8 mouse cellular contexts compared by ENCODE assay signal in the genomic region with DNA sequence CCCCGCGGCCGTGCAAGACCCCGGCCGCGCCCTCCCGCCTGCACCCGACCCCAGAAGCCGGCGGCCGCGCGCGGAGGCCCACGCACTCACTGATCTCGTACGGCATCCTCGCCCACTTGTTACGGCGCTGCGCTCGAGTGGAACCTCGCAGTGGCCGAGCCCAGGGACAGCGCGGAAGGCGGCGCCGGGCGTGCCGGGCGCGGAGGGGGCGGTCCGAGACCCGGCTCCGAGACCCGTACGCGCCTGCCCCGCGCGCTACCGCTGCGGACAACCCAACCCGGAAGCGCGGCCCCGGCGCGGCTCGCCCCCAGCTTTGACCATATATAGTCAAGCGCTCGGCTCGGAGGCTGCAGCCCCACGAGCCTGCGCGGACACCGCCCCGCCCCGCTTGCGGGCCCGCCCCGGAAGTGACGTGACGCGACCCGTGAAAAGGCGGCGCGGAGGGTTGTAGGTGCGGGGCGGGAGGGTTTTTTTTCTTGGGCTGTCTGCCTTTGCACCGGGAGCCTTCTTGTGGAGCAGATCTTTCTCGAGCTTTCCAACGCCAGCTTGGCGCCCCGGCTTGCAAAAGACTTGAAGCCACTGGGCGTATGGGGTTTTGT. TPM values are rescaled to one million over a fixed set of nuclear protein-coding genes. Genes with fewer than 3 reads are reported as not detected.
A peak's percentile ranks its signal among the peaks of the same experiment; 100 is the strongest.
DNase-seq lines count a peak whose midpoint lies in the region; ATAC-seq lines count a peak whose summit lies in the region.

No protein-coding gene starts in this region.

- H3K9me3 ChIP-seq in hindbrain, embryonic 15.5 days, result no peaks in the 10 kb centered on the region

- H3K4me3 ChIP-seq in hindbrain, embryonic 15.5 days, result peak overlapping the region; percentile 74

- peaks cover 13% of the 10 kb centered on the region; the same call in 1 of the 2 replicates for H3K36me3 ChIP-seq in hindbrain, embryonic 15.5 days

- H3K9ac ChIP-seq in hindbrain, embryonic 15.5 days, result peak overlapping the region; percentile 75

- H3K4me1 ChIP-seq in hindbrain, embryonic 15.5 days (replicated peaks), result peaks cover 37% of the 10 kb centered on the region

- H3K4me2 ChIP-seq in hindbrain, embryonic 15.5 days, result peak overlapping the region; percentile 89

- H3K27me3 ChIP-seq in hindbrain, embryonic 15.5 days, result no peaks in the 10 kb centered on the region

- peak; percentile 98 for ATAC-seq in hindbrain, embryonic 15.5 days (ENCODE audit: low FRiP score, low read depth)

- under 1% methylated on average over 78 of the region's 79 CpGs for WGBS in hindbrain, embryonic 15.5 days

- peak; percentile 96 for DNase-seq in R1 (ENCODE audit: low read depth, low spot score)
- DNase-seq in cerebellum, postnatal 25 days, result peak; percentile 99
- peak; percentile 95 to 97 for DNase-seq in frontal cortex, postnatal 36 days (ENCODE audit: low spot score in 2 of 2)
- peak; percentile 94 for DNase-seq in left cerebral cortex, adult 11 months (ENCODE audit: low spot score)
- DNase-seq in lung, postnatal 4 days, result peak; percentile 99
- peak; percentile 93 for DNase-seq in retina, postnatal 7 days (ENCODE audit: low read depth, low spot score)
- DNase-seq in urinary bladder, adult 2 months (ENCODE audit: low spot score), result peak; percentile 99

- peak overlapping the region; percentile 91 for H3K27ac ChIP-seq in hindbrain, embryonic 15.5 days (replicated peaks)

RNA-seq across cellular contexts. Expression of a gene that starts 1.5 kb away (rescaled TPM):
- 185 and 188 TPM in 2 replicates for polyA plus RNA-seq in hindbrain, embryonic 15.5 days (2015; fragmentation: Nextera tagmentation; extraction: Ambion mirVana)
- polyA plus RNA-seq in urinary bladder, adult 2 months (2012; rRNA removed), result 279 and 284 TPM in 2 replicates

RNA-seq across cellular contexts. Expression of a gene that starts 58.6 kb away (rescaled TPM):
- 0.49 and 0.60 TPM in 2 replicates for polyA plus RNA-seq in hindbrain, embryonic 15.5 days (2015; fragmentation: Nextera tagmentation; extraction: Ambion mirVana)
- 3.3 and 3.7 TPM in 2 replicates for polyA plus RNA-seq in urinary bladder, adult 2 months (2012; rRNA removed)

Comparison
In these comparisons a context has a peak if more than half of its experiments do, and no peak if none do; other contexts are left out.
1. Peak in every context shown above with its lines: DNase-seq, ATAC-seq, H3K4me3 ChIP-seq and H3K27ac ChIP-seq.